Mouse (Mus musculus) cerebellum, adult 11 months (tissue): ENCODE data around the gene Cfap43.

ENCODE experiments used
- DNase-seq: peaks from one replicate; pipeline ENCODE4 v3.0.0; 2022

The Cfap43 gene

GRCm38 (mm10) chr19:47697067-47697466, 222.0 kb downstream of the Cfap43 start:
- DNase-seq, result no peak

GRCm38 (mm10) chr19:47696411-47696810, 222.7 kb downstream of the Cfap43 start:
- DNase-seq, result no peak

GRCm38 (mm10) chr19:47695725-47696124, 223.4 kb downstream of the Cfap43 start:
- DNase-seq, result no peak

GRCm38 (mm10) chr19:47691994-47692393, 227.1 kb downstream of the Cfap43 start, which contains the start of gene Col17a1:
Gene Col17a1 (minus strand): TSS chr19:47692094.
- DNase-seq, result no peak

- DNase-seq, result no peak
These were observed 229.5 kb downstream of the Cfap43 start for GRCm38 (mm10) chr19:47689592-47689991.
